Mouse (Mus musculus) midbrain, embryonic 10.5 days (tissue): Measurements from ENCODE around the gene Oard1. TPM values are rescaled to one million over a fixed set of nuclear protein-coding genes. Genes with fewer than 3 reads are reported as not detected.

Experiments
- DNase-seq: peaks from one replicate; pipeline ENCODE4 v3.0.0-alpha.2; 2017; ENCODE audit warnings: low spot score
- H3K27ac ChIP-seq: fragments of 300-500 bp; sonication (generic); replicated peaks from 2 replicates; pipeline ENCODE4 v1.5.1; 2016; ENCODE audit warnings: mild to moderate bottlenecking
- H3K27me3 ChIP-seq: fragments of 300-500 bp; sonication (generic); 2 replicates; pipeline ENCODE4 v1.6.1; 2016; ENCODE audit warnings: low read depth, mild to moderate bottlenecking; ENCODE audit not compliant: poor library complexity, severe bottlenecking
- H3K36me3 ChIP-seq: fragments of 300-500 bp; sonication (generic); 2 replicates; pipeline ENCODE4 v1.6.1; 2016; ENCODE audit warnings: mild to moderate bottlenecking, moderate library complexity
- H3K4me1 ChIP-seq: fragments of 300-500 bp; sonication (generic); 2 replicates; pipeline ENCODE4 v1.6.1; 2016
- H3K4me3 ChIP-seq: fragments of 300-500 bp; sonication (generic); 2 replicates; pipeline ENCODE4 v1.5.1; 2016; ENCODE audit warnings: mild to moderate bottlenecking, moderate library complexity
- H3K9me3 ChIP-seq: fragments of 300-500 bp; sonication (generic); replicated peaks from 2 replicates; pipeline ENCODE4 v1.6.1; 2016; ENCODE audit warnings: mild to moderate bottlenecking
- WGBS: fragments of 180-500 bp; shearing (Covaris S2); methylation state at CpG from one replicate; pipeline ENCODE4 v1.1.7; 2016; 5-methylcytosine and 5-hydroxymethylcytosine counted together
- polyA plus RNA-seq: library from polyadenylated mRNA; unstranded; fragments of >200 nt; fragmentation: Nextera tagmentation; extraction: Ambion mirVana; gene quantifications from 2 replicates; pipeline ENCODE4 v1.2.1, GENCODE M21; 2016

Oard1 gene
- polyA plus RNA-seq = 102 and 113 TPM in 2 replicates

DNA sequence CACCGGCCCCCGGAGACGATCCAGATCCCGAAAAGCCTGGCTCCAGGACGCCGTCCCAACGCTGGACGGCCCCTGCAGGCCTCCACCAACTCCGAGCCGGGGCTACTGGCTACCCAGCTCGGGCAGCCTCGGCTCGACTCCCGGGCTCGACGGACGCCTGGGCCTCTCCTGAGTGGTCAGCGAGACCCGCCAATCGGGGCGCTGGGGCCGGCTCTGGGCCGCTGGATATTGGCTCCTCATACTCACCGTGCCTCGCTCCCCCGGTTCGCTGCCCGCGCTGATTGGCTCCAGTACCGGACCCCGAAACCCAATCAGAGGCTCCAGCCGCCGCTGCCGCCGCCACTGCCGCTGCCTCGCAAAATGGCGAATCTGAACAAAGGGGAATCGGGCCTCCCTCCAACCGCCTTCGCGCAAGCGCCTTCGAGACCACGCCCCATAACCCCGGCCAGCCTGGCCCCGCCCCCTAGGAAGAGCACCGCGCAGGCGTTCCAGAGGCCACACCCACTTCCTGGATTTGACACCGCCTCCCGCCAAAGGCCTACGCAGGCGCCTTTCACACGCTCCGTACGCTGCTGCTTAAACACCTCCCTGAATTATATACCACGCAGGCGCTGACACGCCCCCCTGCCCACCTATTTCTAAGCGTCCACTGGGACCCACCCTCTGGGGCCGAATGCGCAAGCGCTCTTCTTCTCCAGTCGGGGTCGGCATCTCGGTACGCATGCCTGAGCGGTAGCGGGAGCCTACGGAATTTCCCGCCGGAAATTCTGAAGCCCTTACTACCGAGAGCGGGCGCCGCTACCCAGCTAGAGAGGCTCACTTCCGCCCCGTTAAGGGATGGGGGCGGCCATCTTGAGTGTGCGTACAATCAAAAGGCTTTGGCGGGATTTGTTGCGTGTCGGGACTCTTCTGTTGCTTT is at the start of gene Oard1, which contains the start of gene Nfya:
Oard1 (plus strand) TSS at position 635 of the 919 bp plus-strand sequence.
Nfya (minus strand) TSS at position 527 of the 919 bp plus-strand sequence.
- WGBS = under 1% methylated on average over 80 of the region's 84 CpGs
- H3K36me3 ChIP-seq = peaks cover 27% of the 10 kb centered on the region
- H3K4me1 ChIP-seq = peaks cover 28% of the 10 kb centered on the region
- DNase-seq = peak; percentile 100
- peak within 1 kb of the TSS; percentile 74 for H3K4me3 ChIP-seq
- H3K27me3 ChIP-seq = no peaks in the 10 kb centered on the region
- H3K9me3 ChIP-seq = no peaks in the 10 kb centered on the region
- H3K27ac ChIP-seq = peak within 1 kb of the TSS; percentile 99

DNA sequence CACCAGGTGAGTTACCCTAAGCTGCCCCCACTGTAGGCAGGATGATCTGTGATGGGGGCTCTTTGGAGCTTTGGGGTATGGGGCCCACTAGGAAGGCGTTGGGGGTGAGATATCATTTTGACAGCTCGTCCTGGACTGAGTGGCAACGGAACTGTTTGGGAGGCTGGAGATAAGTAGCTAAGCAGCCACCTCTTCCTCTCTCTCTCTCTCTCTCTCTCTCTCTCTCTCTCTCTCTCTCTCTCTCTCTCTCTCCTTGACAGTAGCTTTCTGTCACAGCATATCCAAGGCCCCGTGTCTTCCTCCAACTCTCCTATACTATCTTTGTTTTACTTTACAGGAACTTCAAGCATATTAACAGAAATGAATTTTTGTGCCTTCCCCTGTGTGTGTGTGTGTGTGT is 49.4 kb upstream of the Oard1 start:
- no peak for DNase-seq
- Histone ChIP-seq H3K27ac (no peak overlapping the region), H3K4me1 (peaks cover 1% of the 10 kb centered on the region)

DNA sequence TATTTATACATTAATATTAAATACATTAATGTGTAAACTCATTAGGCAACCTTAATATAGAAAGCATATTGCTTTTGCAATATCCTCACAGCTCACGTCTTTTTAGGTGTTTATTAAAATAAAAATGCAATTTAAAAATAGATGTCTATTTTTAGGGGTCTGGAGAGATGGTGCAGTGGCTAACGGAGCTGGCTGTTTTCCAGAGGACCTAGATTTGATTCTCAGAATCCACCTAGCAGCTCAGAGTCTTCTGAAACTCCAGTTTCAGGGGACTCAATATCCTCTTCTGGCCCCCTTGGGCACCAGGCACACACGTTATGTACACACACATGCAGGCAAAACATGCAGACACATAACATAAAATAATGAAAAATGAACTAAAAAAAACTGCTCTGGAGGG is 47.5 kb upstream of the Oard1 start:
- no peaks in the 10 kb centered on the region for H3K9me3 ChIP-seq
- no peak overlapping the region for H3K4me3 ChIP-seq
- H3K36me3 ChIP-seq = no peaks in the 10 kb centered on the region
- H3K27me3 ChIP-seq = no peaks in the 10 kb centered on the region
- peaks cover 10% of the 10 kb centered on the region for H3K4me1 ChIP-seq
- no peak for DNase-seq
- H3K27ac ChIP-seq = no peak overlapping the region
- 87% methylated on average over 3 of the region's 3 CpGs for WGBS

More for the DNA sequence above, 49.4 kb upstream of the Oard1 start:
- H3K9me3 ChIP-seq = no peaks in the 10 kb centered on the region
- H3K4me3 ChIP-seq = no peak overlapping the region
- H3K36me3 ChIP-seq = no peaks in the 10 kb centered on the region
- 81% methylated on average over 4 of the region's 4 CpGs for WGBS
- no peaks in the 10 kb centered on the region for H3K27me3 ChIP-seq

DNA sequence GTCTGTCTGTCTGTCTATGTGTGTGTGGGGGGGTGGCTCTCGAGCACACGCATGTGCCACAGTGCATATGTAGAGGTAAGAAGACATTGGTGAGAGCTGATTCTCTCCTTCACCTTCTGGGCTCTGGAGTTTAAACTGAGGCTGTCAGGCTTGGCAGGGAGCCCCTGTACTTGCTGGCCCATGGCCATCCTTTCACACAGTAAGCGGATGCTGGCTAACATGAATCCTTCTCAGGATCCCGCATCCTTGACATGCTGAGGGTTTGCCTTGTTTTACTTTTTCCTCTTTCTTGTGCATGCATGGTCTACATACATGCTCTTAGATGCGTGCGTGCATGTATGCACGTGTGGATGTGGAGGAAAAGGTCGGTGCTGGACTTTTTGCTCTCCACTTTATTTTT is 46.8 kb upstream of the Oard1 start:
- Histone ChIP-seq H3K4me1 (peaks cover 10% of the 10 kb centered on the region), H3K4me3 (no peak overlapping the region), H3K9me3 (no peaks in the 10 kb centered on the region), H3K36me3 (no peaks in the 10 kb centered on the region), H3K27ac (no peak overlapping the region), H3K27me3 (no peaks in the 10 kb centered on the region)
- WGBS = 92% methylated on average over 8 of the region's 8 CpGs
- no peak for DNase-seq

DNA sequence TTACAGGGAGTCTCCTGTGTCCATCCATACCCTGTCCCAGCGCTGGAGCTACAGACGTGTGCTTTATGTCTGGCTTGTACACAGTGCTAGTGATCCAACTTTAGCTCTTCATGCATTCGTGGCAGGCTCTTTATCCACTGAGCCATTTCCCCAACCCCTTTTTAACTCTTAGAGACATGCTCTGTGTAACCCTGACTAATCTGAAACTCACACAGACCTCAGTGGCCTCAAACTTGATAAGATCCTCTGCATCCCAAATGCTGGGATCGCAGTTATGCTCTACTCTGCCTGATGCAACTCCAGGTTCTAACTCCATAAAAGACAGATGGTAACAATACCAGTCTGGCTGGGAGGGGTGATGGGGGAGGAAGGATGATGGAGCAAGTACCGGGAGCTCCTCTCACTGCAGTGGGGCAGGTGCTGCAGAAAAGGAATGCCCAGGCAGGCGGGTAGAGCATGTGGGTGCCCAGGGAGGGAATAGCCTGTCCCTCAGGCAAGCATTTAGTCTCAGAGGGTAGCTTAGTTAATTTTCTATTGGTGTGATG is 46.3 kb upstream of the Oard1 start:
- WGBS = 83% methylated on average over 6 of the region's 6 CpGs
- no peak for DNase-seq
- H3K9me3 ChIP-seq = no peaks in the 10 kb centered on the region
- H3K36me3 ChIP-seq = no peaks in the 10 kb centered on the region
- H3K4me1 ChIP-seq = peaks cover 10% of the 10 kb centered on the region
- H3K27ac ChIP-seq = no peak overlapping the region
- no peaks in the 10 kb centered on the region for H3K27me3 ChIP-seq
- H3K4me3 ChIP-seq = no peak overlapping the region

DNA sequence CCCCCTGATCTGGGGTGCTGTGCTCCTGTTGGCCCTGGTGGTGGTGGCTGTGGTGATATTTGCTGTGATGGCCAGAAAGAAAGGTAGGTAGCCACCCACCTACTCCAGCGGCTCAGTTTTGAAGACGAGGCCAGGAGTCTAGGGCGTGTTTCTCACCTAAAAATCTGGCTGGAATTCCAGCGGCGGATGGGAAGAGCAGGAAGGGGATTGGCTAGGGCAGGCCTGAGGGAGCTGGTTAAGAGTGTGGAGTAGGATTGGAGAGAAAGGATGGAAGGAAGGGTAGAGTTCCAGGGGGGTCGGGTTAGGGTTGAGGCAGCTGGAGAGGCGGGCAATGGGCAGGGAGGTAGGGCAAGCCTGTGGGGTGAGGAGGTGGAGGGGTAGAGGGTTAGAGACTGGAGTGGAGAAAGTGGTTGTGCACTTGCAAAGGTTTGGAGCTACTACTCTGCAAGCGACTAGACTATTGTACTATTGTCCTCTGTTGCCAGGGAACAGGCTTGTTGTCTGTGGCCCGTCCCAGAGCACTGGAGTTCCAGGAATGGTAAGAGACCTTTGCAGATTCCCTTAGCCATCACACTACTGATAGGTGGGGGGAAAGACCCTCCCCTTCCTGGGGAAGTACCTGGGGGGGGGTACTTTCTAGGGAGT is 44.2 kb upstream of the Oard1 start:
- peak overlapping the region; percentile 39; the same call in 1 of the 2 replicates for H3K27ac ChIP-seq
- H3K4me1 ChIP-seq = peaks cover 10% of the 10 kb centered on the region
- H3K9me3 ChIP-seq = no peaks in the 10 kb centered on the region
- H3K4me3 ChIP-seq = no peak overlapping the region
- 70% methylated on average over 9 of the region's 9 CpGs for WGBS
- H3K27me3 ChIP-seq = no peaks in the 10 kb centered on the region
- DNase-seq = no peak
- no peaks in the 10 kb centered on the region for H3K36me3 ChIP-seq

DNA sequence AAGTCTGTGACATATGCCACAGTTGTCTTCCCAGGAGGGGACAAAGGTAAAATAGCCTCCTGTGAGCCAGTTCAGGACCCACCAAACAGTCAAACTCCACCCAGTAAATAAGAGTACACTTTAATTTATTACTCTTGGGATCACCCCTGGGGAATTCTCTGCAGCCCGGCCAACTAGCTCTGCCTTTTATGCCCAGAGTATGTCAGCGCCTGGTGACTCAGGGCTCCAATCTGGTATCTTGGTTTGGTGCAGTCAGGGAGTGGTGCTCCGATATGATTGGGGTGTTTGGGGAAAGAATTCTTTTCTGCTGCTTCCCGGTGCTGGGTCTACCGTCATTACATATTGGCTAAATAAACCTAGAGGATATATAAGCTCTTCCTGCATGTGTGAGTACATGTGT is 43.0 kb upstream of the Oard1 start:
- Histone ChIP-seq H3K36me3 (no peaks in the 10 kb centered on the region), H3K27ac (no peak overlapping the region), H3K9me3 (no peaks in the 10 kb centered on the region), H3K27me3 (no peaks in the 10 kb centered on the region), H3K4me3 (no peak overlapping the region), H3K4me1 (peaks cover 10% of the 10 kb centered on the region)
- no peak for DNase-seq
- 90% methylated on average over 5 of the region's 5 CpGs for WGBS

DNA sequence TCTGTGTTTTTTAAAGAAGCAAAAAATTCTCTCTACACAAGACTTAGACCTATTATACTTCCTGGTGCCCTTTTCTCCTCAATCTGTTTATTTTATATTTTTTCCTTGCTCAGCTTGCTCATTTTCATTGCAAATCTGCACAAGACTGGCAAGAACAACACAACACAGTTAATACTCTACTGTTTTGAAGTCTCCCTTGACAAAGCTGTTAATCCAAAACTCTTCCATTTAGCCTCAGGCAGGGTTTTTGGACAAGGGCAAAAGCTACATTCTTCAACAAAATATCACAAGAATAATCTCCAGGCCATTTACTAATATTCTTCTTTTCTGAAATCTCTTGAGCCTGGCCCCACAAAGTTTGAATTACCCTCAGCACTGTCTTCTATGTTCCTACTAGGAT is 38.2 kb upstream of the Oard1 start:
- H3K9me3 ChIP-seq = no peaks in the 10 kb centered on the region
- no peaks in the 10 kb centered on the region for H3K36me3 ChIP-seq
- no peak overlapping the region for H3K27ac ChIP-seq
- H3K4me3 ChIP-seq = no peak overlapping the region
- no peaks in the 10 kb centered on the region for H3K4me1 ChIP-seq
- H3K27me3 ChIP-seq = no peaks in the 10 kb centered on the region
- DNase-seq = no peak

DNA sequence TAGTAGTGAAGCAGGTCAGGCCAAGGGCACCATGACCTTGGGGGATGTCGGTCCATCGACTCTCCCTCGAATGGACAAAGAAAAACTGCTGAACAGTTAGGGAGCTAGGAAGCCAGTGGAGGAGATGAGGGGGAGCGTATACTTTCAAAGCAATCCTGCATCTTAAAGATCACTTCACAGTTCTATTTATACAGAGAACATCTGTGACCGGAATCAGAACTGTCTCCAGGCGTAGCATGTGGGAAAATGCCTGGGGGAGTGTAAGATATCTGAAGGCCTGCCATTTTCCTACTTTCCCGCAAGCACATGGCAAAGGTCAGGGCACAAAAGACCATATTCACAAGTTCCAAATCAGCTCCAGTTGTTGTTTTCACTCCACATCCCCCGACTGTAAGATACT is 36.8 kb upstream of the Oard1 start:
- Histone ChIP-seq H3K4me1 (no peaks in the 10 kb centered on the region), H3K9me3 (no peaks in the 10 kb centered on the region), H3K4me3 (no peak overlapping the region), H3K27ac (no peak overlapping the region), H3K36me3 (no peaks in the 10 kb centered on the region), H3K27me3 (no peaks in the 10 kb centered on the region)
- WGBS = 81% methylated on average over 8 of the region's 8 CpGs
- no peak for DNase-seq

DNA sequence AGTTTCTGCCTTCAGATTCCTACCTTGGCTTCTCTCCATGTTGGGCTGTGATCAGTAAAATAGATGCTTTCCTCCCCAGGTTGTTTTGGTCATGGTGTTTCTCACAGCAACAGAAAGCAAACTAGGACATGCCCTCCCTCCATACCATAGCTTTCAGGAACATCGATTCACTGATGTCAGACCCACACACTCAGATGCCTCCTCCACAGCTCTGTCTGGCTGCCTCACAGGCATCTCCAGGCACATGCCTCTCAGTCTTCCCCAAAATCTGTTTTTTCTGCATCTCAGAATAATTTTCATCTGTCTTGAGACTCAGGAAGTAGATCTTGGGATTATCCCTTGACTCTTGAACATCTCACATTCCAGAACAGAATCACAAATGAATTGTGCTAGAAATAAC is 33.7 kb upstream of the Oard1 start:
- Histone ChIP-seq H3K27me3 (no peaks in the 10 kb centered on the region), H3K4me3 (no peak overlapping the region), H3K36me3 (no peaks in the 10 kb centered on the region), H3K9me3 (no peaks in the 10 kb centered on the region), H3K27ac (no peak overlapping the region), H3K4me1 (no peaks in the 10 kb centered on the region)
- DNase-seq = no peak
- WGBS = 90% methylated on average over 1 of the region's 1 CpGs

DNA sequence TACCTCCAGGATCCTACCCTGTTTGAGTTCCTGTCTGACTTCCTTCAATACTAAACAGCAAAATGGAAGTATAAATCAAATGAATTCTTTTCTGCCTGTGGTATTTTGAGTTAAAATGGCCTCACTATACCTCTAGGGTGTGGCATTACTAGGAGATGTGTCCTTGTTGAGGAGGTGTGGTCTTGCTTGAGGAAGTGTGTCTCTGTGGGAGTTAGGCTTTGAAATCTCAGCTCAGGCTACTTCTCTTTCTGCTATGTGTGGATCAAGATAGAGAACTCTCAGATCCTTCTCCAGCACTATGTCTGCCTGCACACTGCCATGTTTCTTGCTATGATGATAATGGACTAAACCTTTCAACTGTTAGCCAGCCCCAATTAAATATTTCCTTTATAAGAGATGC is 30.8 kb upstream of the Oard1 start:
- Histone ChIP-seq H3K27ac (no peak overlapping the region), H3K27me3 (no peaks in the 10 kb centered on the region), H3K4me1 (no peaks in the 10 kb centered on the region), H3K9me3 (no peaks in the 10 kb centered on the region), H3K4me3 (no peak overlapping the region), H3K36me3 (no peaks in the 10 kb centered on the region)
- no peak for DNase-seq

DNA sequence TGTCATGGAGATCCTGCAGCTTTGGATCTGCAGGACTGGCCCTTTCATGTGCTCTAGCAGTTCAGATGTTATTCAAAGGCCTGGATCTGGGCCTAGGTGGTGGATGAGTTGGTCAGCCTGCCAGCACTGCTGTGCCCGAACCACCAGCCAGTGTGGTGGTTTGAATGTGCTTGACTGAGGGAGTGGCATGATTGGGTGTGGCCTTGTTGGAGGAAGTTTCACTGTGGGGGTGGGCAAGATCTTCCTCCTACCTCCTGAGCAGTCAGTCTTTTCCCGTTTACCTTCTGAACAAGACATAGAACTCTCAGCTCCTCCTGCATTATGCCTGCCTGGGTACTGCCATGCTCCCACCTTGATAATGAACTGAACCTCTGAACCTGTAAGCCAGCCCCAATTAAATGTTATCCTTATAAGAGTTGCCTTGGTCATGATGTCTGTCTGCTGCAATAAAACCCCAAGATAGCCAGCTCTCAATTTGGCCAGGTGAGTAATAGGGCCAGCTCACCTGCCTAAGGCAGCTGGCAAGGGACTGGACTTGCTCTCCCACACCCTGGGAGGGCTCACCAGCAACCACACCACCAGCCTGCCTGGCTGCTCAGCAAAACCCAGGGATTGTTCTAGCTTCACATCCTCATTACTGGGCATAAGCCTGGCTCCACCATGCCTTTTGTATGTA is 23.9 kb upstream of the Oard1 start:
- 94% methylated on average over 2 of the region's 2 CpGs for WGBS
- H3K4me1 ChIP-seq = no peaks in the 10 kb centered on the region
- H3K4me3 ChIP-seq = no peak overlapping the region
- H3K27me3 ChIP-seq = no peaks in the 10 kb centered on the region
- H3K27ac ChIP-seq = no peak overlapping the region
- no peak for DNase-seq
- H3K9me3 ChIP-seq = no peaks in the 10 kb centered on the region
- H3K36me3 ChIP-seq = peaks cover 53% of the 10 kb centered on the region
